Mouse (Mus musculus): ENCODE results near the gene Plod3.
A peak's percentile ranks its signal among the peaks of the same experiment; 100 is the strongest.
"Not testable (repeated sequence)": the region's sequence is repeated elsewhere in the genome, so short reads cannot be mapped to it uniquely, and the experiment has no call there.

Gene Plod3

DNA sequence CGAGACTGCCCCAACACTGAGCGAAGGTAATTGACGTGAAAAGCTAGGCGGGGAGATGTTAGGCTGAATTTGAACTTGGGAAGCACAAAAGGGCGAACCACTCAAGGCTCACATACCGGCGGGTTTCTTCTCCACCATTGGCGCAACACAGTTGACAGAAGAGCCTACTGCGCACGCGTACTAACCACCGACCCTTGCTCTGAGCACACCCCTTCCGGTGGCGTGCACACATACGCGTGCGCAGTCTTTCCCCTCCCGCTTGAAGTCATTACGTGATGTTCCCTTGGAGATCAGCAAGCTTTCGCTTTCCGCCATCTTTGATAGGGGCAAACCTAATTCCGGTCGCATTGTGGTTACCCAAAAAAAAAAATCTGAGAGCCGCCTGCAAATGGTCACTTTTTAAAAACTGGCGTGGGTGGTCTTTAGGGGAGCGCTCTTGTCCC lies at the start of gene Plod3:
Gene Plod3 (plus strand): TSS at position 325 of the 443 bp plus-strand sequence.
- peak; percentile 100 for DNase-seq (ENCODE audit: low read depth, low spot score)

DNA sequence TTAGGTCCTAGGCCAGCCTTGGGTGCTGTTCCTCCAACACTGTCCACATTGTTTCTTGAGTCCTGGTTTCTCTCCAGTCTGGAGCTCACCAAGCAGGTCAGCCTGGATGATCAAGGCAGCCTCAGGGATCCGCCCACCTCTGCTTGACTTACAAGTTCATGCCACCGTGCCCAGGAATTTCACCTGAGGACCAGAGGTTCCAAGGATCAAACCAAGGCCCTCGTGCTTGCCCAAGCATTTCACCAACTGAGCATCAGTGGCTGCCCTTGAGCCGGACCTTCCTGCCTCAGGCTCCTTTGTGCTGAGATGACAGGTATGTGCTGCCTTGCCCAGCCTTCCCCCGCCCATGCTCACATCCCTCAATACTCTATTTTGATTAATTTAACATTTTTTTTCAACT lies 49.2 kb upstream of the Plod3 start:
- no peak for DNase-seq (ENCODE audit: low read depth, low spot score)

- peak; percentile 46 for DNase-seq (ENCODE audit: low read depth, low spot score)
Measured at GRCm38 (mm10) chr5:136939284-136939683, 47.5 kb upstream of the Plod3 start.

- DNase-seq (ENCODE audit: low read depth, low spot score): not testable (repeated sequence)
Measured at GRCm38 (mm10) chr5:136940029-136940428, 46.8 kb upstream of the Plod3 start.

DNA sequence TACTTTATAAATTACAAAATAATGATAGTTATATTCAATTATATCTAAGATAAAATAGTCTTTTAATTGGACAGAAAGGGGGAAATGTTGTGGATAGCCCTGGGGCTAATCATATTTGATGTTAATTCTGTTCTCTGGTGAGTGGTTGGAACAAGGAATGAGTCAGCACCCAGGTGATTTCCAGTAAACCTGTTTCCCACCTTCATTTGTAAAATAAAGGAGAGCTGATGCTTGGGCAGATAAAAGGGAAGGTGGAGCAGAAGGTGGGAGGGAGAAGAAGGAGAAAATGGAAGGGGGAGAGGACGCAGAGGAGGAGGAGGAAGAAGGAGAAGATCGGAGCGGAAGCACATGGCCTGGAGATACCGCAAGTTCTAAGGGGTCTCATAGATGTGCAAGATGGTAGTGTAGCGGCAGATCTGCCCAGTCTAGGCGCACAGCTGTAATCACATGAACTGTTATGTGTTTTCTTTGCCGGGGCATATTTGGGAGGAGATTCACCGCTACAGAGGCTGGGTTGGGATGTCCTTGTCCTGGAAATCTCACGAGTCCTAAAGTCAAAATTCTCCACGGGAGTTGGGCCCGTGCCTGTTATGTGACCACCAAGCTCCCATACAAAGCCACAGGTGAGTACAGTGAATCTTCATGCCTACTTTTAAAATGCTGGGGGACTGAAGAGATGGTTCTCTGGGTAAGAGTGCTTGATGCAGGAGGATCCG lies 45.8 kb upstream of the Plod3 start:
- no peak for DNase-seq (ENCODE audit: low read depth, low spot score)

DNA sequence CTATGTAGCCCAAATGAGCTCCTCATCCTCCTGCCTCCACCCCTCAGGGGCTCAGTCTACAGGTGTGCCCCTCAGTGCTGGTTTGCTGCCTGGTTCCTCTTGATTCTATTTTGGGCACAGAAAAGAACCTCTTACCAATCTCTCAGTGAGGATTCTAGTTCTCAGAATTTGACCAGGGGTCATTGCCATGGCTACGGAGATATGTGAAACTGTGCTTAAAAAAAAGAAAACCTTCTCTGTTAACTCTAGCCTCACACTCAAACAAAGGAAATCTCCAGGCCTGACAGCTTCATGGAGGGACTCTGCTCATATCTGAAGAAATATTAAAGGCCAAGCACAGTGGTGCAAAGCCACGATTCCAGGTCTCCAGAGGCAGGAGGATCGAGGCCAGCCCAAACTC lies 44.0 kb upstream of the Plod3 start:
- no peak for DNase-seq (ENCODE audit: low read depth, low spot score)

DNA sequence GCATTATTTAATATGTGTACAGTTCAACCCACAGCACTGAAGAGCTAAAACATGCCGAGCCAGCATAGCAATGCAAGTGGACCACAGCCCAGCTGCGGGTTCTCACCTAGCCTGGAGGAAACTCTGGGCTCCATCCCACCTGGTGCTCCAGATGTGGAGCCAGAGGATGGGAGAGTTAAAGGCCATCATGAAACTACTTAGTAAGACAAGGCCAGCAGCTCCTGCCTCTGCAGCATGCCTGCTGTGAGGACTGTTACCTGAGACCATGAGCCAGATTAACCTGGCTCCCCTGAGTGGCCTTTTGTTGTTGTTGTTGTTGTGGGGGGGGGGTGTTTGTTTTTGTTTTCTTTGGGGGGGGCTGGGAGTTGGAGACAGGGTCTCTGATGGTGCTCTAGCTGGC lies 43.4 kb upstream of the Plod3 start:
- DNase-seq (ENCODE audit: low read depth, low spot score): no peak

DNA sequence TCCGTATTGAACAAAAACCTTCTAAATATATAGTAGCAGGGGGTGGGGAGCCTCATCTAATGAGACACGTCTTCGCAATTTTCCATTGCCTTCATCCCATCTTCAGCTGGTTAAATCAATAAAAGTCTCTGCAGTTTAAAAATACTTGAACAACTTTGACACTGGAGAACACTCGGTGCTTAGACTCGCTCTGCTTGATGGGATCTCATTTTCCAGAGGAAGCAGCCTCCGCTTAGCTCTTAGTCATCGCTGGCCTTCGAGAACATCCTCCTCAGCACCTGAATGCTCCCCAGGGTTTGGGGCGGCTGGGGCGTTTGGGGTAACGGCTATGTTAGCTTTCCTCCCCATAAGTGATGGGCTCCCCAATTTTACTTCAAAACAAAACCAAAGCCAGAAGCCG lies 41.7 kb upstream of the Plod3 start:
- DNase-seq (ENCODE audit: low read depth, low spot score): no peak

DNA sequence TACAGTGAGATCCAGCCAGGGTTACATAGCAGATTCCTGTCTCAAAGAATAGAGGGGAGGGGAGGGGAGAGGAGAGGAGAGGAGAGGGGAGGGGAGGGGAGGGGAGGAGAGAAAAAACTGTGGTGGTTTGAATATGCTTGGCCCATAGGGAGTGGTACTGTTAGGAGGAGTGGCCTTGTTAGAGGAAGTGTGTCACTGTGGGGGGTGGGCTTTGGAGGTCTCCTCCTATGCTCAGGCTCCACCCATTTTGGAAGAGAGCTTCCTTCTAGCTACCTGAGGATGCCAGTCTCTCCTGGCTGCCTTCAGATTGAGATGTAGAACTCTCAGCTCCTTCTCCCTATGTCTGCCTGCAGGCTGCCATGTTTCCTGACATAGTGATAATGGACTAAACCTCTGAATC lies 38.9 kb upstream of the Plod3 start:
- no peak for DNase-seq (ENCODE audit: low read depth, low spot score)

DNA sequence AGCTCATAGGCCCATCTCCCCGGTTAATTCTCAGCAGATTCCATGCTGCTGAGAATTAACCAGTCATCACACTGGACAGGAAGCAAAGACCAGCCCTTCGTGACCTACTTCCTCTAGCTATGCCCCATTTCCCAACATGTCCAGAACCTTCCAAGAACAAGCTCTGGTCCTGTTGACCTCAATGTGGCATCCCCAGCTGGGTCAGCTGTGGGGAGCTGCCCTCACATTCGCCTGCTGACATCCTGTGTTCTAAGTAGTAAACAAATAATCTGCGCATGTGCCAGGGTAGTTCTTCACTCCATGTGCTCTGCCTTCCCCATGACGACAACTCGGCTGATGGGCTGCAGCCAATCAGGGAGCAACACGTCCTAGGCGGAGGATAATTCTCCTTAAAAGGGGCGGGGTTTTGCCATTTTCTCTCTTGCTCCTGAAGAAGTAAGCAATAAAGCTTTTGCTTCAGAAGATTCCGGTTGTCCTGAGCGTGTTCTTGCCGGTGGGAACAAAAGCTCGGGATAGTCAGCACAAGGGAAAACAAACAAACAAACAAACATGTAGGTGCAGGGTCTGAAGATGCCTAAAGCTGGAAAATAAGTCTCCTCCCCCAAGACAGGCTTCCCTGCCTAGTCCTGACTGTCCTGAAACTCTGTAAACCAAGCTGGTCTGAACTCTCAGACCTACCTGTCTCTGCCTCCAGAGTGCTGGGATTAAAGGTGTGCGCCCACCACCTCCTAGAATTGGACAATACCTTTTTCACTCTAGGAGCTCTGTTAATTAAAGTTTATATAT lies 37.1 kb upstream of the Plod3 start:
- not testable (repeated sequence) for DNase-seq (ENCODE audit: low read depth, low spot score)

- DNase-seq (ENCODE audit: low read depth, low spot score): no peak
Measured at GRCm38 (mm10) chr5:136950521-136950920, 36.3 kb upstream of the Plod3 start.

DNA sequence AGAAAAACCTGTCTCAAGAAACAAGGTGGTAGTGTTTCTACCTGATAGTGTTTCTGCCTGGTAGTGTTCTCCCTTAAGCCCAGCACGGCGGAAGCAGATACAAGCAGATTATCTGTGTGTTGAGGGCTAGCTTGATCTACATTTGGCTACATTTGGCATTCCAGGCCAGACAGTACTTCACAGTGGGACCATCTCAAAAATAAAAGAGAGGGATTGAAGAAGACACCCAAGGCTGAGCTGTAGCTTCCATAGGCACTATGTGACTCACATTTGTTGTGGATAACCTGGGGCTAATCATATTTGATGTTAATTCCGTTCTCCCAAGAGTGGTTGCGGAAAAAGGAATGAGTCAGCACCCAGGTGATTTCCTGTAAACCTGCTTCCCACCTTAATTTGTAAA lies 34.7 kb upstream of the Plod3 start:
- DNase-seq (ENCODE audit: low read depth, low spot score): no peak

DNA sequence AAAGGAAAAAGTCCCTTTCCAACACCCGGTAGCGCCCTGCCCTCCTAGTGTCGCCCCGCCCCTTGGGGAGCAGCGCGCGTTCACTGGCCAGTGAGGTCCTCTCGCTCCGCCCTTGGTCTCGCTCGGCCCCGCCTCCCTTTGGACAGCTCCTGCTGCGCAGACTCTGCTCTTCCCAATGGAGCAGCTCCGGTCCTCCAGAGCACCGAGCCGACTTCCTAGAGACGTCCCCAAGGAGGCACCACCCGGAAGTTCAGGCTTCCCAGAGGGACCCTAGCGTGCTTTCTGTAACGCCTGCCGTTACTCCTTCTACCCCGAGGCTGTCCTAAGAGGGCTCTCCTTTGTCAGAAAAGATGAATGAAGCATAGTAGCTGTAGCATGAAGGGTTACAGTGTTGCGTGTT lies 33.8 kb upstream of the Plod3 start, which contains the start of gene Fis1:
Gene Fis1 (plus strand): TSS at position 261 of the 400 bp plus-strand sequence.
- peak; percentile 81 for DNase-seq (ENCODE audit: low read depth, low spot score)

DNA sequence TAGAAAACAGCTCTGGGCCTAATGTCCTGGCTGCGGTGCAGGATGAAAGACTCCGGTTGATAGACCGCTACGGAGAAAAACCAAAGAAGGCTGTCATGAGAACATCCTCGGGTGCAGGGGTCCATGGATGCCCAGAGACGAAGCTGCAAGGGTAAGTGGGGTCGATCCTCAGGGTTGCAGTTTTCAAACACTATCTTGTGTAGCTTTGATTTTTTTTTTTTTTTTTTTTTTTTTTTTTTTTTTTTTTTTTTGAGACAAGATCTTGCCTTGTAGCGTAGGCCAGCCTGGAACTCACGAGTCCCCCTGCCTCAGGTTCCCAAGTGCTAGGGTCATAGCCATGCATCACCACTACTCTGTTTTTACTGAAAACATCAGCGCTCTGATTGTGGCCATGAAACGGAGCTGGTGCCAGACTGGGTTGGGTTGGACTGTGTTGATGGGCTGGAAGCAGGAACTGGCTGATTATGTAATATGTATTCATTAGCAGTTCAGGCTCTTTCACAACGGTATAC lies 33.3 kb upstream of the Plod3 start:
- peak; percentile 11 for DNase-seq (ENCODE audit: low read depth, low spot score)

DNA sequence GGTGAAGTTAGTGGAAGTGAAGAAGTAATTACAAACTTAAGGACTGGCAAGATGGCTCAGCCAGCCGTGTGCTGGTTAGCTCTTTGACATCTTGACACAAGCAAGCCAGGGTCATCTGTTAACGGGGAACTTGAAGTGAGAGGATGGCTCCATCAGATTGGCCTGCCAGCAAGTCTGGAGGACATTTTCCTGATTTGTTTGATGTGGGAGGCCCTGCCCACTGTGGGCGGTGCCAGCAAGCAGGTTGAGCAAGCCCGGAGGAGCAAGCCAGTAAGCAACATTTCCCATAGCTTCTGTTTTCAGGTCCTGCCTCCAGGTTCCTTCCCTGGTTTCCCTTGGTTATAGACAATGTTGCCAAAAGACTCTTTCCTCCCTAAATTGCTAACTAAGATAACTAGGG lies 31.2 kb upstream of the Plod3 start:
- DNase-seq (ENCODE audit: low read depth, low spot score): no peak

DNA sequence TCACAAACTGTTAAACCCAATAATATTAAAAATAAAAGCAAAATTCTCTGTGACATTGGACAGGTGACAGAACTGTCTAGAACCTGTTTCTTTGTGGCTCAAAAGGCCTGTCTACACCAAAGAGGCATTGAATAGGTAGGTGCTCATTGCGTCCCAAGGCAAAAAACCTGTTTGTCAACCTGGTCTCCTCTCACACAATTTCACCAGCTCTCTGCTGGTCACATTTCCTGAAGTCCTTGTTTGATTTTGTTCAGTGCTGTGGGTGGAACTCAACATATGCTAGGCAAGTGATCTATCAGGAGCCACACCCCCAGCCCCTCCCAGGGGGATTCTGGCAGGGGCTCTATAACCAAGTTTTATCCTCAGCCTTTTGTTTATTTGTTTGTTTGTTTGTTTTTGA lies 29.6 kb upstream of the Plod3 start:
- no peak for DNase-seq (ENCODE audit: low read depth, low spot score)

DNA sequence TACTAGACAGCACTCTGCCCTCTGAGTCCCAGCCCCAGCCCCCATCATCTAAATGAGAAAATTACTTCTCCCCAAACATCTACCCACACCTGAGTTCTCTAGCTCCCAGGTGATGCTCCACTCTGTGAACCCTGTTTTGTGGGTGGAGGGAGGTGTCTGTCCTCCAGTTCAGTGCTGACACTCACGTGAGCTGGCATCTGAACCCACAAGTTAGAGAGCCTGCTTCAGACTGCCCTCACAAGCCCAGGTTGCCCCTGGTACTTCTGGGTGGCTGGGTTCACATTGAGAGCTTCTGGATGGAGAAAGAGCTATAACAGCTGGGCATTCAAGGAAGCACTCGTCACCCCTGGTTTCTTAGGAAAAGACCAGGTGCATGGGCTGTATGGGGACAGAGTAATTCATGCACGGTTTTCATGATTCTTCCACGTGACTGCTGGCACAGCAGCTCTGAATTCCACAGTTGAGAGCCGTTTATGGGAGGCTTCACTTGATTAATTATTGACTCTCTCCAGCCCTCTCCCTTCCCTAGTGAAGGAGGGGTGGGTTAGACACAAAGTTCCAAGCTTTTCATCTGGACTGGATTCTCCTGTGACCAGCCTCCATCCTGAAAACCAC lies 27.7 kb upstream of the Plod3 start:
- no peak for DNase-seq (ENCODE audit: low read depth, low spot score)

- DNase-seq (ENCODE audit: low read depth, low spot score): no peak
Measured at GRCm38 (mm10) chr5:136960053-136960452, 26.8 kb upstream of the Plod3 start.

DNA sequence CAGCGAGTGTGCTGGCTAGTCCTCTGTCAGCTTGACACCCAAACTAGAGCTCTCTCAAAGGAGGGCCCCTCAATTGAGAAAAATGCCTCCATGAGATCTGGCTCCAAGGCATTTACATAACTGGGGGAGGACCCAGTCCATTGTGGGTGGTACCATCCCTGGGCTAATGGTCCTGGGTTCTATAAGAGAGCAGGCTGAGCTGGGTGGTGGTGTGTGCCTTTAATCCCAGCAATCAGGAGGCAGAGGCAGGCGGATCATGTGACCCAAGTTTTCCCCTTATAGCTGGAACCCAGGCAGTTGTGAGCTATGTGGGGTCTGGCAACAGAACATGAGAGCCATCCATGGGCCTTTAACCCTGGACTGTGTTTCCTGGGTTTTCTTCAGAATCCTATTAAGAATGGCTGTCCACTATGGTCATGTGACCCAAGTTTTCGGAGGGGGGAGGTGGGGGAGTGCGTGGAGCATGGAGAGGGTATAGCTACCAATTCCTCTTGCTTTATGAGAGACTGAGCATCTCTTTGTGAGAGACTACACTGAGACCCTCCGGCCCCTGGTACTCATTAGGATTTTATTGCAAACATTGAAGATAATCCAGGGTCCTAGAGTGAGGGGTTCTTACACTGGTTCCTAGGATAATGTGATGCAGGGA lies 25.4 kb upstream of the Plod3 start:
- DNase-seq (ENCODE audit: low read depth, low spot score): no peak

DNA sequence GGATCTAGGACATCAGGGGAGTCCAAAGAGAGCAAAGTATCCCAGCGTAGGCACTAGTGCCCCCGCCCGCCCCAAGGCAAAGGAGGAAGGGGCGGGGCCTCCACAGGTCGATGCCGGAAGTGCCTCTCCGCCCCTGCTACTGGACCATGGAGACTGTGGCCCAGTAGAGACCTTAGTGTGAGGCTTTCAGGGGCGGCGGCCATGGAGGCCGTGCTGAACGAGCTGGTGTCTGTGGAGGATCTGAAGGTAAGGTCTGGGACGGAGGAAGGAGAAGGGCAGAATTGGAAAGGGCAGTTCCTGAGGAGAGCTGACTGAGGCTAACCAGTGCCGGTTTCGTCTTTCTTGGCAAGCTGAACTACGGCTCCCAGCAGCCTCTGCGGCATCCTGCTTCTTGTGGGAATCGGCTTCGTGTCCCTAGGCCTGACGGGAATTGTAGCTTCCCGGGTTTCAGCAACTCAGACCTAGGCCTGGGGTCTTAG lies 24.8 kb upstream of the Plod3 start:
- DNase-seq (ENCODE audit: low read depth, low spot score): peak; percentile 90

DNA sequence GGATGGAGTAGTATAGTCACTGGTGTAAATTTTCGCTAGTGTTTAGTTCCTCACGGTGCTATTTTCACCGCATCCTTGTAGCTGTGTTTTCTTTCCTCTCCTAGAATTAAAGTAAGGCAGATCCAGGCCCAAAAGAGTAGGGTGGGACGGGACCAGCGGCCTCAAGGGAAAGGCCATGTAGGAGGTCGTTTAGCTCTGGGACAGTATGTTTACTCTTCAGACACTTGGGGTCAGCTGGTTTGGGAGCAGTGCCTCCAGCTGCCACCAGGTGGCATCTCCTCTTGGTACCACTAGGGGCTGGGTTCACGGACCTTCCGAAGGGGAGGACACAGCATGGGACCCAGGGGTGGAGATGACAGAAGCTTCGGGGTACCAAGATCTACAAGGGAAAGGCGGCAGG lies 24.3 kb upstream of the Plod3 start:
- DNase-seq (ENCODE audit: low read depth, low spot score): peak; percentile 85
